Mouse (Mus musculus) small intestine, adult 2 months (tissue): Measurements from ENCODE around the gene Olfr374.
"Not testable (repeated sequence)": the region's sequence is repeated elsewhere in the genome, so short reads cannot be mapped to it uniquely, and the experiment has no call there.

Source experiments
- CTCF ChIP-seq: fragments of 200-500 bp; IDR thresholded peaks from 2 replicates; pipeline ENCODE4 v1.5.1; 2012; ENCODE audit warnings: low read depth, mild to moderate bottlenecking, control low read depth, inconsistent platforms, low read length, moderate library complexity, mixed read lengths; ENCODE audit not compliant: insufficient replicate concordance, insufficient read length; ENCODE audit errors: extremely low read depth
- POLR2A ChIP-seq: fragments of 200-500 bp; IDR thresholded peaks from 2 replicates; pipeline ENCODE4 v1.6.1; 2012; ENCODE audit warnings: low read depth, mild to moderate bottlenecking, control low read depth, inconsistent platforms, low read length, moderate library complexity

DNA sequence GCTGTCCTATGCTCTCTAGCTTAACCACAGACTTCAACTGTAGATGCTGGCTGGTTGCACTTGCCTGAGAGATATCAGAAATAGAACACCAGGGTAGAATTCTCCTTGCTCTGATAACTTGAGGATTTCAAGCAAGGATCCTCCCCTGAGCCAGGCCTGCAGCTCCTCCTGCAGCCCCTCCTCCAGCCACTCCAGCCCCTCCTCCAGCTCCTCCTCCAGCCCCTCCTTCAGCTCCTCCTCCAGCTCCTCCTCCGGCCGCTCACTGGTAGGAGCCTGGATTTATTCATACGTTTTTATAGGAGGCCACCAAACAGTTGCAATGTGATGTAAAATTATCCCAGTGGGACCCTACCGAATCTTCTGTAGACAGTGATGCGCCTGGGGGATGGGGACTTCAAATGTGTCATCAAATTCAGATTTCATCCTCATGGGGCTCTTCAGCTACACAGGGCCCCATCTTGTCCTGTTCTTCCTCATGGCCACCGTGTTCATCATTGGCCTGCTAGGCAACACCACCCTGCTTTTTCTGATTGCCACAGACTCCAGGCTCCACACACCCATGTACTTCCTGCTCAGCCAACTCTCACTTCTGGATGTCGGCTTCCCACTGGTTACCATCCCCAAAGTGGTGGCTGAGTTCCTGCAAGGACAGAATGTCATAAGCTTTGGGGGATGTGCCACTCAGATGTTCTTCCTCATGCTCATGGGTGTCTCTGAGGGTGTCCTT lies 7.3 kb upstream of the Olfr374 start:
- TF ChIP-seq CTCF, POLR2A: not testable (repeated sequence)
